Mouse (Mus musculus): ENCODE results near the gene H2-Eb2. TPM values are rescaled to one million over a fixed set of nuclear protein-coding genes. Genes with fewer than 3 reads are reported as not detected.

The H2-Eb2 gene
- 75.2 TPM for polyA plus RNA-seq (2015; fragmentation: Illumina TruSeq; extraction: RNeasy Lipid Tissue Mini Kit (QIAGEN cat#74804); ENCODE audit: insufficient read depth, low replicate concordance)

GRCm38 (mm10) chr17:34325436-34325835, at the start of gene H2-Eb2:
Gene H2-Eb2, plus strand, starts transcription at chr17:34325665.

DNA sequence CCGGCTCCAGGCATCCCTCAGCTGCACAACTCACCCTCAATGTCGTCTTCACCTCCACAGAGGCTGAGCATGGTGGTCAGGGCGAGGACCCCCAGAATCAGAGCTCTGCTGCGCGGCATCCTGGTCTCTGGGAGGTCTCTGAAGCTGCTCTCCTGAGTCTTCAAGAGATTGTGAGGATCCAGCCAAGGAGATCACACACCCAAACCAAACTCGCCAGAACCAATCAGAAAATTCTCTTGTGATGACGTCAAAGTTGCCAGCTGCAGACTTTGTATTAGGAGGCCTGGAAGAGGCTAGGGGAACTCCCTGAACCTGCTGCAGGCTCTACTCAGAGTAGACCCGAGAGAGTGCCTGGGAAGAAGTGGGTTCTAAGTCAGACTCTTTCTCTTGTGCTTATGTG, 37.8 kb upstream of the H2-Eb2 start, which contains the start of gene H2-Aa:
H2-Aa (minus strand) TSS at position 176 of the 400 bp plus-strand sequence.

DNA sequence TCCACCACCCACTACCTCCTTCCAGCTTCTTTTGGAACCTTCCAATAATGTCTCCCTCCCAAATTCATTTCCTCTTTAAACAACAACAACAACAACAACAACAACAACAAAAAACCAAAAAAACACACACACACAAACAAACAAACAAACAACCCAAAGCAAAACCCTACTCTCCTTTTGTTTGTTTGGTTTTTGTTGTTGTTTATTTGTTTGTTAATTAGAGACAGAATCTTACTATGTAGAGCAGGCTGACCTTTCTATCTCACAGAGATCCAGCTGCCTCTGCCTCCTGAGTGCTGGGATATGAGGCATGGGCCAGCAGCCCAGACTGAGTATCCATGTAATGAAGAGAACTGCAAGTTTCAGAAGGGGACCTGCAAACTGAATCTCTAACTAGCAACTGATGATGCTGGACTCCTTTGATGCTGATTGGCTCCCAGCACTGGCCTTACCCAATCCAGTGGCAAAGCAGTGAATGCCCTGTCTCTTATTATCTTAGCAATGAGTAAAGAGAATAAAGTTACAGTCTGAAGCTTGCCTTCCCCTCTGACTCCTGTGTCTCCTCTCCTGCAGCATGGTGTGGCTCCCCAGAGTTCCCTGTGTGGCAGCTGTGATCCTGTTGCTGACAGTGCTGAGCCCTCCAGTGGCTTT, 20.0 kb upstream of the H2-Eb2 start, which contains the start of gene H2-Eb1:
H2-Eb1 (plus strand) TSS at position 488 of the 651 bp plus-strand sequence.

DNA sequence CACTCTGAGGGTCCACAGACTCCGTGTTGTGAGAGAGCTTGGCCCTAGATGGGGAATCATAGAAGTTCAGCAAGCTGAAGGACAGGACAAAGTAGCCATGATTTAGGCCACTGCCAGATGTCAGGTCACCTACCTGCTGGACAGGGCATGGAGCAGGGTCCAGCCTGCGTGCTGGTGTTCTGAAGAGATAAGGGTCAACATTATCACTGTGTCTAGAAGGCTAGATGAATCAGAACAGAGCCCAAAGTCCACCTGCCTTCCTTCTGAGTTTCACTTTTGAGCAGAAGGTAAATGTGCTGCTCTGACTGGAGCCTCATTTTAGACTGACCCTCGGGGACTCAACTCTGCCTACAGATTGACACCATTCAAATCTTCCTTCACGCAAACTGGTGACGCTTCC, 29.1 kb downstream of the H2-Eb2 start, which contains the start of gene Btnl2:
Btnl2 (plus strand) TSS at position 284 of the 400 bp plus-strand sequence.

DNA sequence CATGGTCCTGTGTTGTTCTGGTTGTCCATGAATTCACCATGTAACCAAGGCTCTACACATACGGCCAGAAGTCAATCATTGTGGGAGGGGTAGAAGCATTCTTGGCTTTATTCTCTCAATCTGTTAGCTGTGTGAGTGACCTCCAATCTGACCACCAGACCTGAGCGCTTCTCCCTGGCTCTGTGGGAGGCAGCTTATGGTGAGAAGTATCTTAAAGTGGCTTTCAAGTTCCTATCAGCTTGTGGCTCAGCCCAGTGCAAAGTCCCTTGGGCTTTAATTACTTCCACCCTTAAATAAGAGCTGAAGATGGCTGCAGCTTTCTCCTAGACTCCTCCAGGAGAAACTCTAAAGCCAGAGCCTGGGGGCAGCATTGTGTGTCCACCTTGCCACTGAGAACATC, 51.4 kb downstream of the H2-Eb2 start, which contains the start of gene Btnl1:
Btnl1 (plus strand) TSS at position 286 of the 400 bp plus-strand sequence.

Other genes starting within 250 kb of the H2-Eb2 start
- 69.0 TPM for gene H2-Oa, start 233.3 kb upstream of the H2-Eb2 start, polyA plus RNA-seq (2015; fragmentation: Illumina TruSeq; extraction: RNeasy Lipid Tissue Mini Kit (QIAGEN cat#74804); ENCODE audit: insufficient read depth, low replicate concordance)
- gene H2-DMa, start 206.1 kb upstream of the H2-Eb2 start, polyA plus RNA-seq (2015; fragmentation: Illumina TruSeq; extraction: RNeasy Lipid Tissue Mini Kit (QIAGEN cat#74804); ENCODE audit: insufficient read depth, low replicate concordance), result 162 TPM
- 245 TPM for gene Brd2, start 203.0 kb upstream of the H2-Eb2 start, polyA plus RNA-seq (2015; fragmentation: Illumina TruSeq; extraction: RNeasy Lipid Tissue Mini Kit (QIAGEN cat#74804); ENCODE audit: insufficient read depth, low replicate concordance)
- gene H2-DMb2, start 182.4 kb upstream of the H2-Eb2 start, polyA plus RNA-seq (2015; fragmentation: Illumina TruSeq; extraction: RNeasy Lipid Tissue Mini Kit (QIAGEN cat#74804); ENCODE audit: insufficient read depth, low replicate concordance), result 497 TPM
- gene H2-DMb1, start 172.6 kb upstream of the H2-Eb2 start, polyA plus RNA-seq (2015; fragmentation: Illumina TruSeq; extraction: RNeasy Lipid Tissue Mini Kit (QIAGEN cat#74804); ENCODE audit: insufficient read depth, low replicate concordance), result 222 TPM
- 94.6 TPM for gene Tap1, start 138.1 kb upstream of the H2-Eb2 start, polyA plus RNA-seq (2015; fragmentation: Illumina TruSeq; extraction: RNeasy Lipid Tissue Mini Kit (QIAGEN cat#74804); ENCODE audit: insufficient read depth, low replicate concordance)
- 164 TPM for gene Psmb9, start 137.9 kb upstream of the H2-Eb2 start, polyA plus RNA-seq (2015; fragmentation: Illumina TruSeq; extraction: RNeasy Lipid Tissue Mini Kit (QIAGEN cat#74804); ENCODE audit: insufficient read depth, low replicate concordance)
- 229 TPM for gene Psmb8, start 127.9 kb upstream of the H2-Eb2 start, polyA plus RNA-seq (2015; fragmentation: Illumina TruSeq; extraction: RNeasy Lipid Tissue Mini Kit (QIAGEN cat#74804); ENCODE audit: insufficient read depth, low replicate concordance)
- 38.1 TPM for gene Tap2, start 122.1 kb upstream of the H2-Eb2 start, polyA plus RNA-seq (2015; fragmentation: Illumina TruSeq; extraction: RNeasy Lipid Tissue Mini Kit (QIAGEN cat#74804); ENCODE audit: insufficient read depth, low replicate concordance)
- 1,133 TPM for gene H2-Ob, start 86.8 kb upstream of the H2-Eb2 start, polyA plus RNA-seq (2015; fragmentation: Illumina TruSeq; extraction: RNeasy Lipid Tissue Mini Kit (QIAGEN cat#74804); ENCODE audit: insufficient read depth, low replicate concordance)
- gene H2-Ab1, start 68.0 kb upstream of the H2-Eb2 start, polyA plus RNA-seq (2015; fragmentation: Illumina TruSeq; extraction: RNeasy Lipid Tissue Mini Kit (QIAGEN cat#74804); ENCODE audit: insufficient read depth, low replicate concordance), result 2,500 TPM
- 4,264 TPM for gene H2-Aa, start 37.8 kb upstream of the H2-Eb2 start, polyA plus RNA-seq (2015; fragmentation: Illumina TruSeq; extraction: RNeasy Lipid Tissue Mini Kit (QIAGEN cat#74804); ENCODE audit: insufficient read depth, low replicate concordance)
- 1,984 TPM for gene H2-Eb1, start 19.8 kb upstream of the H2-Eb2 start, polyA plus RNA-seq (2015; fragmentation: Illumina TruSeq; extraction: RNeasy Lipid Tissue Mini Kit (QIAGEN cat#74804); ENCODE audit: insufficient read depth, low replicate concordance)
- gene Btnl2, start 29.2 kb downstream of the H2-Eb2 start, polyA plus RNA-seq (2015; fragmentation: Illumina TruSeq; extraction: RNeasy Lipid Tissue Mini Kit (QIAGEN cat#74804); ENCODE audit: insufficient read depth, low replicate concordance), result 6.9 TPM
- gene Btnl1, start 51.5 kb downstream of the H2-Eb2 start, polyA plus RNA-seq (2015; fragmentation: Illumina TruSeq; extraction: RNeasy Lipid Tissue Mini Kit (QIAGEN cat#74804); ENCODE audit: insufficient read depth, low replicate concordance), result 0.68 TPM
- gene BC051142, start 73.2 kb downstream of the H2-Eb2 start, polyA plus RNA-seq (2015; fragmentation: Illumina TruSeq; extraction: RNeasy Lipid Tissue Mini Kit (QIAGEN cat#74804); ENCODE audit: insufficient read depth, low replicate concordance), result 14.9 TPM
- 1.8 TPM for gene Btnl4, start 151.7 kb downstream of the H2-Eb2 start, polyA plus RNA-seq (2015; fragmentation: Illumina TruSeq; extraction: RNeasy Lipid Tissue Mini Kit (QIAGEN cat#74804); ENCODE audit: insufficient read depth, low replicate concordance)
- 3.5 TPM for gene Btnl6, start 191.7 kb downstream of the H2-Eb2 start, polyA plus RNA-seq (2015; fragmentation: Illumina TruSeq; extraction: RNeasy Lipid Tissue Mini Kit (QIAGEN cat#74804); ENCODE audit: insufficient read depth, low replicate concordance)
- gene Notch4, start 238.6 kb downstream of the H2-Eb2 start, polyA plus RNA-seq (2015; fragmentation: Illumina TruSeq; extraction: RNeasy Lipid Tissue Mini Kit (QIAGEN cat#74804); ENCODE audit: insufficient read depth, low replicate concordance), result 2.9 TPM

All from spleen, adult 10 weeks (tissue).